Mouse (Mus musculus): Measurements from ENCODE around the gene Dnajc7.
"Not testable (repeated sequence)": the region's sequence is repeated elsewhere in the genome, so short reads cannot be mapped to it uniquely, and the experiment has no call there.

Gene Dnajc7

DNA sequence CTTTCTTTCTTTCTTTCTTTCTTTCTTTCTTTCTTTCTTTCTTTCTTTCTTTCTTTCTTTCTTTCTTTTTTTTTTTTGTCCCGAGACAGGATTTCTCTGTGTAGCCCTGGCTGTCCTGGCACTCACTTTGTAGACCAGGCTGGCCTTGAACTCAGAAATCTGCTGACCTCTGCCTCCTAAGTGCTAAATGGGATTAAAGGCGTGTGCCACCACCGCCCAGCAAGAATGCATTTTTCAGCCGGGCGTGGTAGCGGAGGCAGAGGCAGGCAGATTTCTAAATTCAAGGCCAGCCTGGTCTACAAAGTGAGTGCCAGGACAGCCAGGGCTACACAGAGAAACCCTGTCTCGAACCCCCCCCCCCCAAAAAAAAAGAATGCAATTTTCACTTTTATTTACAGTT, 3.1 kb downstream of the Dnajc7 start:
- not testable (repeated sequence) for DNase-seq (ENCODE audit: extremely low spot score, low spot score)

DNA sequence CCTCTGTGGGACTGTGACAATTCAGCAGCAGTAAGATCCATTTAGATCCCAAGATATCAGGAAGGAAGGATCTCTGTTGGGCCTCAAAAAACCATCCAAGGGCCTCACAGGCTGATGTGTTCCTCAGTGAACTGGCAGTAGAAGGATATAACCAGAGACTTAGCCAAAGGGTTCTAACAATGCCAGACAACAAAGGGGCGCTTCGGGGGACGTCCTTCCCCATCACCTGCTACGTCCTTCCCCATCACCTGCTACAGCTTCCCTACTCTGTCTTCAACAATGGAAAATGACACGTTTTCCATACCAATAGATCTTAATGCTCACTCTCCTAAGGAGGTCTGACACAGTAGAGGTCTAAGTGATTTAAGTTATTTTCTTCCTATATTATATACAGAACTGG, 3.6 kb downstream of the Dnajc7 start:
- no peak for DNase-seq (ENCODE audit: extremely low spot score, low spot score)

DNA sequence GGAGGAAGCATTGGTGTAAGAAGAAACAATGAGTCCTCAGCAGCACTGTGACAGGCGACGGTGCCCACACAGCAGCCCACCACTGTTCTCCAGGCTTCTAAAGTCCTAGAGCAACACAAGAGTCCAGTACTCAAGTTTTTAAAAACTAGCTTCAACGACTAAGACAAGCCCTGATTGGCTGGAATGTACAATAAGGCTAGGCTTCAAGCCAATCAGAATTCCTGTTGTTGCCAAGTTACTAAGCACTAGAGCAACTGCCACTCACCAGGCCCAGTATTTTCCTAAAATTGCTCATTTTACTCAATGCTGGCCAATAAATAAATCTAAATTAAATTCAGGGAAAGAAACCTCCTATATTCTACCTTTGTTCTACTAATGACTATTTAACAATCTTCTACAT, 6.7 kb downstream of the Dnajc7 start:
- DNase-seq (ENCODE audit: extremely low spot score, low spot score) = no peak

DNA sequence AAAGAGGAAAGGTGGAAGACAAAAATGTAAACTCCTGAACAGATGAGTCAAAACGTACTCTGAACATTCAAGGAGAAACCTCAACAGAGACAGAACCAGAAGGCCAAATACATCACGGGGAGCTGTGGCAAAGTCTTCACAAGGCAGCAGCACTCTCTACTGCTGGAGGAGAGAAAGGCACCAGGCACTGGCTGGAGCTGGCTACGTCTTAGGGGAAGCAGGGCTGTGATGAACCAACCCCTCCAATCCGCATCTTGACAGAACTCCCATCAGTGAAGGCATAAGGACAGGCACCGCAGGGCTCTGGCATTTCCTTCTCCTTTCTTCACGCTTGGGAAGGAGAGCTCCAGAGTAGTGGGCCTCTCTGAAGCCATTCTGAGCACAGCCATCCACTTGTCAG, 8.3 kb downstream of the Dnajc7 start:
- DNase-seq (ENCODE audit: extremely low spot score, low spot score) = no peak

DNA sequence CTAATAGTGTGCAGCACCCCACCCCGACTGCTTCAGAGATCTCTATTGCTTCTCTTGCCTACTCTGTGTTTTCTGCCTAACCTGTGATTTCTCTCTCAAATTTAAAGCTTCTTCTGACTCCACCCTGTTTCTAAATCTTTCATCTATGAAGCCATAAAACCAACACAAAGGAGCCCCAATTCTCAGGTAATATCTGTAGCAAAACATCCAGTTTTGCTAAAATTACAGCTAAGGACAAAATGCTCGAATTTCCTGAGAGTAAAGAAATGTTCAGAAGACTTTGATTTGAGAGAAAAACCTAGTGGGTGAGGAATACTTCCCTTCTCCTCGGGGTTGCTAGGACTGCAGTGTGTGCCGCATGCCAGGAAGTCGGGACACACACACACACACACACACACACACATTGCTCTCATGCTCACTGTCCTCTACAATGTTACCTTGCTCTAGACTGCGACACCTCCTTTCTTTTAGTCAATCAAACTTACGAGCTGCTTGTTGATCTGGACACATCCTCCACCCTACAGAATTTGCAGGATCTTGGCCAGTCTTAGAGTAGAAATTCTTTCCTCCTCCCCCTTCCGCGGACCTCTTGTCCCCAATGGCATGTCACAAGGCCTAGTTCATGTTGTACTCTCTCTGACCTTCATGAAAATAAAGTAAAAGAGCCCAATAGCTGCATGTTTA, 9.8 kb downstream of the Dnajc7 start:
- DNase-seq (ENCODE audit: extremely low spot score, low spot score) = no peak

DNA sequence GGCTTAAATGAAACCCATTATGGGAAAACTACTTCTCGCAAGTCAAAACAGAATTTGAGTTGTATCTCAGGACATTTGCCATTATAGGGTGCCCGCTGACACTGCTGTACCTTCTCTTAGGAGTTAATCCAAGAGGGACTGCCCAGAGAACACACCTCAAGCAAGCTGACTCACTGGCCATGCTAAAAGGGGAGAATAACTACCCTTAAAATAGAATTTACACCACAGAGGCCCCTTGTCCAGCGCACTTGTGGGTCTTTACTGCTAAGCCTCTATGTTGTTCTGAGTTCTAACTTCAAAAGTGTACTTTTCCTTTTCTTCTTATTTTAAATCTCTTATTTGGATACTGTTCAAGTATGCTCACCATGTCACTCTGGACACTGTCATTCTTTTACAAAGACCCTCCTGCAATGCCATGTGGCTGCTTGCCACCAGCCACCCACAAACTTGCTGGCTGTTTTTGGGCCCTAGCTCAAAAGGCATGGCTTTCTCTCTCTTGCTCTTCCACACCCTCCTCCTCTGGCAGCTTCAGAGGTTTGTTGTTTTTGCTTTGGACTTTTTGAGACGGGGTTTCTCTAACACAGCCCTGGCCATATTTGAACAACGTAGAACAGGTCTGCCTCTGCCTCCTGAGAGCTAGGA, 10.5 kb downstream of the Dnajc7 start:
- no peak for DNase-seq (ENCODE audit: extremely low spot score, low spot score)

DNA sequence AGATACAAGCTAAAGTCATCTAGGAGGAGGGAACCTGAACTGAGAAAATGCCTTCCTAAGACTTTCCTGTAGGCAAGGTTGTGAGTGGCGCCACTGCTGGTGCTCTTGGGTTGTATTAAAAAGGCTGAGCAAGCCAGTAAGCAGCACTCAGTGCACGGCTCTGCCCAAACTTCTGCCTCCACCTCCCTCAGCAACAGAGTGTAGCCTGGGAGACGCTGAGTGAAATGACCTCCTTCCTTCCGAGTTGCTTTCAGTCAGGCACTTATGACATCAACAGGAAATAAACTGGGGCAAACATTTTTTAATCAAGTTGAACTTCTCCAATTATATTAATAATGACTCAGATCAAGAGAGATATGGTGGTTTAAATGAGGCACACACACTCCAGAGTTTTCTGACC, 11.2 kb downstream of the Dnajc7 start:
- no peak for DNase-seq (ENCODE audit: extremely low spot score, low spot score)

DNA sequence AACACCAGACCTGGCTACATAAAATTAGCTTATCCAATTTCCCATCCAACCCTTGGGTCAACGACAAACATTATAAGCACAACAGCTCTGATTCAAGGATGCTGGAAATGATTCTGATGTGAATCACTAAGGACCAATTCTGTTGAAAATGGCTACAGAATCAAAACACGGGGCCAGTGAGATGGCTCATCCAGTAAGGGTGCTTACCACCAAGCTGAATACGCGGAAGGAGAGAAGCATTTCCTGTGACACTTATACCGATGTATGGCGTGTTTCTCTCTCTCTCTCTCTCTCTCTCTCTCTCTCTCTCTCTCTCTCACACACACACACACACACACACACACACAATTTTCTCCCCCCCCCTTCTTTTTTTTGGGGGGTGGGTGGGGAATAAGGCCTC, 12.8 kb downstream of the Dnajc7 start:
- no peak for DNase-seq (ENCODE audit: extremely low spot score, low spot score)

DNA sequence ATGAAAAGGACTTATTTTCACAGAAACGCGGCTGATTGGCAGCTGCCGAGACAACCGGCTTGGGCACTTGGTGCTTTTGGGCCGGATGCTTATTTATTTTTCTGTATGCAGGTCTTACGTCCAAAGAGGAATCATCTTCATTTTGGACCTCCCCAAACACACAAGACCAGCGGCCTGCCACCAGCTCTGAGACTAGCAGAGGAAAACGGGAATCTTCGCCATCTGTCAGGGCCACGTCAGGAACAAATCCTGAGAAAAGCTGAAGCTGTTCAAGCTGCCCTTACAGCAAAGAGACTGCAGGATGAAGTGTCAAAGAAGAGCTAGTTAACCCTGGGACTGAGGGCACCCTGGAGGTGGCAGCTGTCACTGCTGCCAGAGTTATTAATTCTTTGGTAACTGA, 14.5 kb downstream of the Dnajc7 start:
- DNase-seq (ENCODE audit: extremely low spot score, low spot score) = no peak

DNA sequence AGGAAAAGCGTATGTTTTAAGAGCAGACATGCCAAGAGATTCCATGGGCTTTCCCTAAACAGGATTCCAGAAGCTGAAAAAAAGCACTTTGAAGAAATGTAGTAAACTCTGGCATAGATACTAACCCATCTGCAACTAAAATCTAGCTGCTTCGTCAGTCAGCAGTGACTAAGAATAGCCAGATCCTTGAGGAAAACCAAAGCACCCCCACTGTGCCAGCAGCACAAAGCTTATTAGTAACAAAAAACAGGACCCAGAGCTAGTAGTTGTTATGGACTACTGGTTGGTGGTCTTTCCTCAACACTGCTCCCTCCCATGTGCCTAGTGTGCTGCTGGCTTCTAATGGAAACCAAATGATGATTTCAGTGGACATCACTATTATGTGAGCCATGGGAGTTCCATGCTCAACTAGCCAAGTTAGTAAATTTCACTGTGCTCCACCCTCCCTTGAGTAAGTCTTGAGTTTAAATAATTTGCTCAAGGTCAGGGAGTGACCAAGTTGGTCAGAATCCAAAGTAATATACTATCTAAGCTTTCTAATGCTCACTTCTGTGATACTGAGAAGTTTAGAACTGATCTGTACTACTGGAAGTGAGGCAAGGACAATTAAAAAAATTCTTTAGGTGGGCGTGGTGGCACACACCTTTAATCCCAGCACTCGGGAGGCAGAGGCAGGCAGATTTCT, 15.5 kb downstream of the Dnajc7 start:
- DNase-seq (ENCODE audit: extremely low spot score, low spot score) = no peak

DNA sequence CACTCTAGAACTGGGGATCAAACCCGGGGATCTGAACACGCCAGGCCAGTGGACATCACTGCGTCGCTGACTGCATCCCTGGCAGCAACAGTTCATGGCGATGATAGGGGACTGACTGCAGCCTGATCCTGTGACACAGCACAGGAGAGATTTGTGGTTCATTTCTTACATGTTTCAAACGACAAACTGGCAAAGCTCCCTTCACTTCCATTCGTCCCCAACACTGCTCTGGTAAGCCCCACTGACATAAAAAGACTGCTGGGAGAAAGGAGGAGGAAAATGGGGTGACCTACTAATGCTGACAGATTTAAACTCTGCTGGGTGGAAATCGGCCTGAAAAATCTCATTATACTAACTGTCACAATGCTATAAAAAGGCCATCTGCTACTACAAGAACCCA, 16.2 kb downstream of the Dnajc7 start:
- DNase-seq (ENCODE audit: extremely low spot score, low spot score) = no peak

DNA sequence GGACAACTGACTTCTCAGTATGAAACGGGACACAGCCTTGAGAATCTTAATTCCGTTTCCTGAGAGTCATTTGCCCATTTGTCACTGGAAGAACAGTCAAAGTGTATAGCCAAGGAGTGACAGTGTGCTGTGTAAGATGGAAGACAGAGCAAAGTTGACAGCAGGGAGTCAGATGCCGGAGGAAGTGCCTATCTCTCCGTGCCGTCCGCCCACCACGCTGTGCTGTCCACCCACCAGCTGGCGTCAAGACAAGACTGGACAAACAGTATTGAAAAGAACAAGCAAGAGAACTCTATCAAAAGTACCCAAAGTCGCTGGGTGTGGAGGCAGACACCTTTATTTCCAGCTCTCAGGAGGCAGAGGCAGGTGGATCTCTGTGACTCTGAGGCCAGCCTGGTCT, 16.8 kb downstream of the Dnajc7 start:
- no peak for DNase-seq (ENCODE audit: extremely low spot score, low spot score)

DNA sequence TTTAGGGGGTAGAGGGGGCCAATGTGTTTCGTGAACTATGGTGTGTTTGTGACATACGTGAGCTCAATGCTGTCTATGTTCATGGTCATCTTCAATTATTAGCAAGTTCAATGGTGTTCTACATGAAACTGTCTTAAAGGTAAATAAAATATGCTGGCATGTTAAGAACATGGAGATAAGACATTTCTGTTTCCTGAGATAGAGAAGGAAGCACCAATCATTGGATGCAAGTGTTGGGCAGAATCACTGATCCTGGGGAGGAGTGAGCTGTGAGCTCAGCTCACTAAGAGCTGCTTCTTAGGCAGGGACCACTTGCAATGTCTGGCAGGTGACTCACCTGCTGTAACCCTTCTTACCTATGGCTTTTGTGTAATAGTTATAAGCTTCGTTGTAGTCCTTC, 18.6 kb downstream of the Dnajc7 start:
- no peak for DNase-seq (ENCODE audit: extremely low spot score, low spot score)

DNA sequence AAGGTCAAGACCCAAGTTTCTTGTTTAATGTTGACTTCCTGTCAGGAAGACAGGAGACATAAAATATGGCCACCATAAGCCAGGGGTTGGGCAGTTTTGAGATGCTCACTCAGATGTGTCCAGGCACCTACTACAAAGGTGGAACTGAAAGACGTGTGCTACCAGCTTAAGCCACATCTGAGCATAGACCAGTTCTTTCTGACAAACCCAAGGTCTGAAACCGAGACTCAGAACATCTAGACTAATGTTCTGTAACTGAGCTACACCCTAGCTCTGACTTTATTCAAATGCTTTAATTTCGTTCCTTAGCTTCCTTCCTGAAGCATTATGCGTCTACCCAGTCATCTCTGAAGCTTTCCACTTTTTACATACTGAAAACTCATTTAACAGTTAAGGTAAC, 21.9 kb downstream of the Dnajc7 start:
- DNase-seq (ENCODE audit: extremely low spot score, low spot score) = no peak

DNA sequence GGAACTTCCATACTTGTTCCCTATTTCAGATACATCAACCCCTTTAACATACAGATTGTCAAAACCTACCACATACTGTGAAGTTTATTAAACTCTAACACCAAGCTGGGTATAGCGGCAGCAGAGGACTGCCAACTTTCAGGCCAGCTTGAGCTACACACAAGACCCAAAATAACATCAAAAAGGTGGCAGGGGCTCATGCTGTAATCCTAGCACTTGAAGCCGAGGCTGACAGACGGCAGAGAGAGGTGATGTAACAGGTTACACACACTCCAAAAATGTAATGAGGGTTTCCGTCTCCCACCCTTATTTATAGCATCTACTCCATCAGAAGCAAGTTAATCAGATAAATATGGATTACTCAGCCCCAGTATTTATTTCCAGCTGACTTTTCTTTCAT, 24.4 kb downstream of the Dnajc7 start:
- no peak for DNase-seq (ENCODE audit: extremely low spot score, low spot score)

DNA sequence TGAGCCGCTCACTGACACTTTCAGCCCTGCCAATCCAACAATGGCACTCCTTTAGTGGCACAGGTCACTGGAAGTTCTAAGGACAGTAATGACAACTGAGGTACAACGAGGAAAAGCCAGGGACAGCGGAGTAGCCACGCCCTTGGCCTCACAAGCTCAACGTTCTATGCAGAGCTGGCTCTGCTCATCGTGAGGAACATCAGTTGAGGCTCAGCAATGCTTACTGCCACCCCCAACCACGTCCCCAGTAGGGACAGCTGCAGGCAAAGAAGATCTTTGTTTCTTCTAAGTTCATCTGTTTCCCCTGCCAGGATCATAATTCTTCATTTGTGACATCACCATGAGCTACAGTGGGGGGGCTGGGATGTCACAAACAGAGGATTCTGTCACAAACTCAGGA, 25.4 kb downstream of the Dnajc7 start:
- no peak for DNase-seq (ENCODE audit: extremely low spot score, low spot score)

DNA sequence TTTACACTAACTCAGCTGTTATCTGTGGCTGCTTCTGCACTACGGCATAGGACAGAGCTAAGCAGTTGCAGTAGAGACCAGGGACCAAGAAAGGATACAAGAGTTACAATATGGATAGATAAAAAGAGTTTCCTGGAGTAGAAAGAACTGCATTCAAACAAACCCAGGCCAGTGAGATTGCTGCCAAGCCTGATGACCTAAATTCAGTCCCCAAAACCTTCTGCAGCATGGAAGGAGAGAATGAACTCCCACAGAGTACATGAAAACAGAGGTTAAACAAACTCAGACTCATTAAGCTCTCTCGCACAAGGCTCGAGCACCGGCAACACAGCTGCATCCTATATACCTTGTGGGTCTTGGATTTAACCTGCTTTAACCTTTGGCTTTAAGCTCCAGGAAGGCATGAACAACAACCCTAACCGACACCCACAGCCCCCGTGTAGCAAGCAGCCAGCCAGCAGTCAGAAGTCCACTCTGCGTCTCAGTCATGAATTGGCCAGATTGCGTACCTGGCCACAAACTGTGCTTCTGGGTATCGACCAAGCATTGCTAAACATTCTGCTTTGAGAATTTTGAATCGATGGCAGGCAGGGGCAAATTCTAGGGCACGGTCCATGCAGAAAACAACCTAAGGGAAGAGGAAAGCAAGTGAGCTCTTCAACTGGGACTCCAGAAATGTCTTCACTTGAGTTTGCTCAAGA, 27.5 kb downstream of the Dnajc7 start:
- no peak for DNase-seq (ENCODE audit: extremely low spot score, low spot score)

DNA sequence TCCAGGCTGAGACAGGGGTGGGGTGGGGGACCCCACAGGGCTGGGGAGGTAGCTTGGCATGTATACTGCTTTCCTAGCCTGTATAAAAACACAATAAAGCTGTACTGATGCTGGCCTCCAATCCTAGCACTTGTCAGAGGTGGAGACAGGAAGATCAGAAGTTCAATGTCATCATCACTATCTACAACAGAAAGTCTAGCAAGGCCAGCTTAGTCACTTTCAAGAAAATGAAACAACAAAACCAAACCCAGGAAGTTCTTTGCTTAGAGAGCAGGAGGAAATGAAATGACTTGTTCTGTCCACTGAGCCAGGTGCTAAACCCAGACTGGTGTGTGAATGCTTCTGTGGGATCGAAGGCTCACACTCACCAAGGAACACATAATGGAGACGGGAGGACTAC, 31.5 kb downstream of the Dnajc7 start:
- no peak for DNase-seq (ENCODE audit: extremely low spot score, low spot score)

DNA sequence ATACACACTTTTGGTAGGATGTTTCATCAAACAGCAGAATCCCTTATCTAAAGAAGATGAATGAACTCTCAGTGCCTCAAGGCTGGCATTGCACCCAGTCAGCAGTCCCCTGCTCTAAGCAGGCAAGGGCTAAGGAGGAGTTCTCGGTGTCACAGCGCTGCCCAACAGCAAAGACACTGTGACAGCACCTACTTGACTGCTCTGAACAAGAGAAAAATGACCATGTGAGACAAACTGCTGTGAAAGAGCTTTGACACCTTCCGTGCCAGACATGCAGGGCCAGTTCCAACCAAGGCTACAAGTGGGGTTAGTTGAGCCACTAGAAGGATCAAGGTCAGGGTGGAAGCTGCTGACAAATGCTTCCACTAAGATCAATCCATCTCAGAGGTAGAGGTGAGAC, 34.8 kb downstream of the Dnajc7 start:
- DNase-seq (ENCODE audit: extremely low spot score, low spot score) = no peak

DNA sequence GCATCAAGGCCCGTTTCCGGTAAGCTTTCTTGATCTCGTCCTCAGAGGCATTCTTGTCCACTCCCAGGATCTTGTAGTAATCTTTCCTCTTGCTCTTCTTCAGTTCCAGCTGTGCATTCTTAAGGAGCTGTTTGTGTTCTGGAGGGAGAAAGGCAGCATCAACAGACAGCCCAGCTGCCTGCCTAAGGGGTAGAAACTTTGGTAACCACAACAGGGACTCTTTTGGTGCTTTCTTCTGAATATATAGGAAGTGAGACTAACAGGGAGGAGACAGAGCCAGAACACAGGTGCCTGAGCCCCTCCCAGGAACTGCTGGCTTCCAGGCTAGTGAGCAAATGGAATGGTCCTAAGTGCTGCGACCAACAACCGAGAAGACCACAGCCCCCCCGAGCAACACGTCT, 35.4 kb downstream of the Dnajc7 start:
- no peak for DNase-seq (ENCODE audit: extremely low spot score, low spot score)

DNA sequence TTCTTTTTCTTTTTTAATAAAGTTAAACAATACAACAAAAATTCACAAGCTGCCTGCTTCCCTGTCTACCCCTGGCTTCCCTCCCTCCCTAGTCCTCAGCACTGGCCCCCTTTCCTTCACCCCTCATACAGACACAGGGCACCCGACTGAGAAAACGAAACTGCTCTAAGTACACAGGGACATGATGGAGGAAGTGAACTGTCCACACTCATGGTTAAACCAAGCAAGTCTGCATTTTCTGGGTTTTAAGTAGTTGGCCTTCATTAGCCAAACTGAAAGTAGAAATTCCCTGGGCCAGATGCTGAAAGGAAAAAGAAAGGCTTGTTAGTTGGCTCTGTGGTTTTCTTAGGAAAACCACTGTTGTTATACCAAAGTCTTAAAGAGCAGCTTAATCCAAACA, 37.1 kb downstream of the Dnajc7 start:
- no peak for DNase-seq (ENCODE audit: extremely low spot score, low spot score)

DNA sequence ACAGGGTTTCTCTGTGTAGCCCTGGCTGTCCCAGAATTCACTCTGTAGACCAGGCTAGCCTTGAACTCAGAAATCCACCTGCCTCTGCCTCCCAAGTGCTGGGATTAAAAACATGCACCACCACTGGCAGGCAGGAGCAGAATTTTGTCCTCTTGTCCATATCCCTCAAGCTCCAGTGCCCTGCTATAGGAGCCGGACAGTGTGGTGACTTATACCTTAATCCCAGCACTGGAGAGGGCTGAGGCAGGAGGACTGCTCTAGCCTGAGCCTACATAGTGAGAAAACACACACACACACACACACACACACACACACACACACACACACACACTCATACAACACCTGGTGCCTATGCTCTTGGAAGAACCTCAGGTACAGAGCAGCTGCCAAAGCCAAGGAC, 37.6 kb downstream of the Dnajc7 start:
- not testable (repeated sequence) for DNase-seq (ENCODE audit: extremely low spot score, low spot score)

Data from neural tube, embryonic 10.5 days (tissue).